In genomic region chr12:56540591-56540990, GRCm38 (mm10) we compare ENCODE assay signal across 14 mouse cellular contexts. TPM values are rescaled to one million over a fixed set of nuclear protein-coding genes. Genes with fewer than 3 reads are reported as not detected.
DNase-seq lines count a peak whose midpoint lies in the region; ATAC-seq and TF ChIP-seq lines count a peak whose summit lies in the region.
"Had no signal": no experiment of that assay in that cellular context is flagged by ENCODE, and none has a peak within 500 bp of the region (broad histone marks: within the 10 kb centered on the region; RNA-seq: fewer than 3 reads in every experiment).

No protein-coding gene starts in this region.

- H3K4me2 ChIP-seq in forebrain, postnatal 0 days (ENCODE audit: low read depth), result peak overlapping the region; percentile 20; the same call in 1 of the 2 replicates
- H3K4me2 ChIP-seq in hindbrain, embryonic 15.5 days, result 0 out of 2 replicates have a peak overlapping the region, but pooled peaks have one; percentile 27
- no peak overlapping the region; the same call in 1 of the 2 replicates for H3K4me2 ChIP-seq in hindbrain, embryonic 16.5 days (ENCODE audit: low read length)
- no peak overlapping the region; the same call in 1 of the 2 replicates for H3K4me2 ChIP-seq in midbrain, embryonic 11.5 days
- no peak overlapping the region for H3K4me2 ChIP-seq in midbrain, embryonic 13.5 days (replicated peaks)

- H3K9ac ChIP-seq in forebrain, postnatal 0 days, result no peak overlapping the region
- no peak overlapping the region for H3K9ac ChIP-seq in hindbrain, embryonic 15.5 days
- no peak overlapping the region for H3K9ac ChIP-seq in hindbrain, embryonic 16.5 days (ENCODE audit: low read depth, low read length)
- no peak overlapping the region for H3K9ac ChIP-seq in midbrain, embryonic 11.5 days (ENCODE audit: low read length)
- no peak overlapping the region for H3K9ac ChIP-seq in midbrain, embryonic 13.5 days (replicated peaks)

- H3K4me1 ChIP-seq in forebrain, postnatal 0 days (ENCODE audit: insufficient read depth), result no peaks in the 10 kb centered on the region
- peaks cover 15% of the 10 kb centered on the region for H3K4me1 ChIP-seq in forebrain, embryonic 10.5 days
- H3K4me1 ChIP-seq in hindbrain, embryonic 15.5 days (replicated peaks), result peaks cover 8% of the 10 kb centered on the region
- H3K4me1 ChIP-seq in hindbrain, embryonic 16.5 days (ENCODE audit: control insufficient read depth, insufficient read depth, low read depth, low read length), result peaks cover 2% of the 10 kb centered on the region; the same call in 1 of the 2 replicates
- no peaks in the 10 kb centered on the region for H3K4me1 ChIP-seq in midbrain, embryonic 11.5 days (ENCODE audit: control insufficient read depth, insufficient read depth, low read length)
- peaks cover 4% of the 10 kb centered on the region; the same call in 1 of the 2 replicates for H3K4me1 ChIP-seq in midbrain, embryonic 13.5 days (replicated peaks)

- TF ChIP-seq CTCF in forebrain, postnatal 0 days (IDR thresholded peaks at IDR 0.05; ENCODE audit: low read depth), result no peak

- H3K36me3 ChIP-seq in forebrain, postnatal 0 days (ENCODE audit: insufficient read depth), result no peaks in the 10 kb centered on the region
- no peaks in the 10 kb centered on the region for H3K36me3 ChIP-seq in forebrain, embryonic 10.5 days (replicated peaks)
- H3K36me3 ChIP-seq in hindbrain, embryonic 15.5 days, result no peaks in the 10 kb centered on the region
- H3K36me3 ChIP-seq in hindbrain, embryonic 16.5 days (ENCODE audit: control insufficient read depth, insufficient read depth, low read length), result no peaks in the 10 kb centered on the region
- no peaks in the 10 kb centered on the region for H3K36me3 ChIP-seq in midbrain, embryonic 11.5 days (ENCODE audit: control insufficient read depth, insufficient read depth, low read length)
- H3K36me3 ChIP-seq in midbrain, embryonic 13.5 days, result no peaks in the 10 kb centered on the region

- DNase-seq in forebrain, postnatal 0 days, result no peak
- no peak for DNase-seq in forebrain, embryonic 10.5 days (ENCODE audit: extremely low spot score, low spot score)
- DNase-seq in midbrain, embryonic 11.5 days (ENCODE audit: low spot score, missing footprints), result peak; percentile 91
- no peak for DNase-seq in adrenal gland, postnatal 36 days
- no peak for DNase-seq in liver

- peaks cover 78% of the 10 kb centered on the region for H3K27me3 ChIP-seq in forebrain, postnatal 0 days (ENCODE audit: insufficient read depth, low read length)
- peaks cover 98% of the 10 kb centered on the region for H3K27me3 ChIP-seq in forebrain, embryonic 10.5 days (ENCODE audit: poor library complexity, severe bottlenecking)
- H3K27me3 ChIP-seq in hindbrain, embryonic 15.5 days, result peaks cover 85% of the 10 kb centered on the region
- peaks cover 70% of the 10 kb centered on the region for H3K27me3 ChIP-seq in hindbrain, embryonic 16.5 days (replicated peaks; ENCODE audit: control insufficient read depth, insufficient read depth, low read length)
- peaks cover 71% of the 10 kb centered on the region for H3K27me3 ChIP-seq in midbrain, embryonic 11.5 days (ENCODE audit: control insufficient read depth, insufficient read depth, low read length)
- H3K27me3 ChIP-seq in midbrain, embryonic 13.5 days, result peaks cover 91% of the 10 kb centered on the region

- H3K4me3 ChIP-seq in forebrain, postnatal 0 days (ENCODE audit: low read depth, low read length), result 0 out of 2 replicates have a peak overlapping the region, but pooled peaks have one; percentile 17
- no peak overlapping the region for H3K4me3 ChIP-seq in forebrain, embryonic 10.5 days
- no peak overlapping the region for H3K4me3 ChIP-seq in hindbrain, embryonic 15.5 days
- no peak overlapping the region for H3K4me3 ChIP-seq in hindbrain, embryonic 16.5 days (ENCODE audit: low read length)
- no peak overlapping the region for H3K4me3 ChIP-seq in midbrain, embryonic 11.5 days (ENCODE audit: low read depth, low read length)
- no peak overlapping the region for H3K4me3 ChIP-seq in midbrain, embryonic 13.5 days (replicated peaks)

- H3K27ac ChIP-seq in forebrain, postnatal 0 days (ENCODE audit: low read depth, low read length), result no peak overlapping the region
- H3K27ac ChIP-seq in forebrain, embryonic 10.5 days, result no peak overlapping the region
- no peak overlapping the region for H3K27ac ChIP-seq in hindbrain, embryonic 15.5 days (replicated peaks)
- no peak overlapping the region for H3K27ac ChIP-seq in hindbrain, embryonic 16.5 days (ENCODE audit: low read depth, low read length)
- H3K27ac ChIP-seq in midbrain, embryonic 11.5 days (ENCODE audit: low read depth, low read length), result no peak overlapping the region
- H3K27ac ChIP-seq in midbrain, embryonic 13.5 days, result no peak overlapping the region

- no peak for ATAC-seq in forebrain, postnatal 0 days
- no peak for ATAC-seq in hindbrain, embryonic 15.5 days (ENCODE audit: low FRiP score, low read depth)
- no peak for ATAC-seq in hindbrain, embryonic 16.5 days
- no peak for ATAC-seq in midbrain, embryonic 11.5 days (ENCODE audit: low FRiP score)
- ATAC-seq in midbrain, embryonic 13.5 days, result no peak

- WGBS in forebrain, postnatal 0 days, result 3% methylated on average over 10 of the region's 10 CpGs
- WGBS in forebrain, embryonic 10.5 days, result 2% methylated on average over 10 of the region's 10 CpGs
- WGBS in hindbrain, embryonic 15.5 days, result 2% methylated on average over 10 of the region's 10 CpGs
- 1% methylated on average over 10 of the region's 10 CpGs for WGBS in hindbrain, embryonic 16.5 days
- WGBS in midbrain, embryonic 11.5 days, result under 1% methylated on average over 10 of the region's 10 CpGs
- WGBS in midbrain, embryonic 13.5 days, result 5% methylated on average over 10 of the region's 10 CpGs

- H3K9me3 ChIP-seq in forebrain, postnatal 0 days (ENCODE audit: low read length), result no peaks in the 10 kb centered on the region
- H3K9me3 ChIP-seq in forebrain, embryonic 10.5 days, result no peaks in the 10 kb centered on the region
- H3K9me3 ChIP-seq in hindbrain, embryonic 15.5 days, result no peaks in the 10 kb centered on the region
- H3K9me3 ChIP-seq in hindbrain, embryonic 16.5 days (ENCODE audit: control insufficient read depth, low read length), result 0 out of 2 replicates have a peak, but pooled peaks cover 2% of the 10 kb centered on the region
- H3K9me3 ChIP-seq in midbrain, embryonic 11.5 days (ENCODE audit: control insufficient read depth, low read length), result no peaks in the 10 kb centered on the region
- H3K9me3 ChIP-seq in midbrain, embryonic 13.5 days, result no peaks in the 10 kb centered on the region

RNA-seq across cellular contexts. Expression of gene Nkx2-1, which starts 3.9 kb away (rescaled TPM):
- total RNA-seq in forebrain, postnatal 0 days (2014; rRNA removed), result 2.9 and 10.3 TPM in 2 replicates
- 3.8 and 7.2 TPM in 2 replicates for polyA plus RNA-seq in forebrain, postnatal 0 days (2015; fragmentation: Nextera tagmentation; extraction: Ambion mirVana)
- polyA plus RNA-seq in forebrain, embryonic 10.5 days (2016; fragmentation: Nextera tagmentation; extraction: Ambion mirVana), result 12.0 and 14.3 TPM in 2 replicates
- polyA plus RNA-seq in hindbrain, embryonic 15.5 days (2015; fragmentation: Nextera tagmentation; extraction: Ambion mirVana), result 0.06 TPM in 1 of 2 replicates, not detected in the other
- 0.54 TPM in 1 of 2 replicates, not detected in the other for polyA plus RNA-seq in hindbrain, embryonic 16.5 days (2015; fragmentation: Nextera tagmentation; extraction: Ambion mirVana)
- polyA plus RNA-seq in midbrain, embryonic 11.5 days (2014; fragmentation: Nextera tagmentation; extraction: Ambion mirVana), result 5.6 and 7.0 TPM in 2 replicates
- polyA plus RNA-seq in midbrain, embryonic 13.5 days (2015; fragmentation: Nextera tagmentation; extraction: Ambion mirVana), result 6.2 and 9.2 TPM in 2 replicates
- total RNA-seq in adrenal gland, postnatal 36 days (2021), result not detected
- total RNA-seq: adrenal gland, adult 2 months; ES-E14; liver, adult 2 months had no signal
- polyA plus RNA-seq: adrenal gland, adult 2 months; intestine, embryonic 14.5 days; spleen, adult 2 months; testis, adult 2 months had no signal

Comparison
In these comparisons a context has a peak if more than half of its experiments do, and no peak if none do; other contexts are left out.
1. H3K4me2 ChIP-seq: peak in forebrain, postnatal 0 days (single experiment) and hindbrain, embryonic 15.5 days (single experiment); none in hindbrain, embryonic 16.5 days (single experiment), midbrain, embryonic 11.5 days (single experiment) and midbrain, embryonic 13.5 days (single experiment).